Comparison of ENCODE assay signal across 25 mouse cellular contexts in genomic region chr19:6892512-6892911, GRCm38 (mm10). TPM values are rescaled to one million over a fixed set of nuclear protein-coding genes. Genes with fewer than 3 reads are reported as not detected.
DNase-seq lines count a peak whose midpoint lies in the region; ATAC-seq lines count a peak whose summit lies in the region.
"Had no signal": no experiment of that assay in that cellular context is flagged by ENCODE, and none has a peak within 500 bp of the region (broad histone marks: within the 10 kb centered on the region; RNA-seq: fewer than 3 reads in every experiment).

No protein-coding gene starts in this region.

- H3K4me3 ChIP-seq in kidney, embryonic 14.5 days (ENCODE audit: low read length), result no peak overlapping the region
- H3K4me3 ChIP-seq: embryonic facial prominence, embryonic 12.5 days; erythroblast, embryonic 14.5 days; forebrain, embryonic 12.5 days; layer of hippocampus, adult 2 months; limb, embryonic 12.5 days; midbrain, embryonic 15.5 days; neural tube, embryonic 12.5 days had no signal

- 34% methylated on average over 4 of the region's 4 CpGs for WGBS in kidney, embryonic 14.5 days

- H3K9ac ChIP-seq in kidney, embryonic 14.5 days (ENCODE audit: low read depth, low read length), result no peak overlapping the region
- H3K9ac ChIP-seq: embryonic facial prominence, embryonic 12.5 days; forebrain, embryonic 12.5 days; limb, embryonic 12.5 days; liver, postnatal 0 days; midbrain, embryonic 15.5 days; neural tube, embryonic 12.5 days had no signal

- H3K27ac ChIP-seq in kidney, embryonic 14.5 days (ENCODE audit: low read depth, low read length), result no peak overlapping the region
- H3K27ac ChIP-seq: embryonic facial prominence, embryonic 12.5 days; forebrain, embryonic 12.5 days; layer of hippocampus, adult 2 months; limb, embryonic 12.5 days; macrophage; midbrain, embryonic 15.5 days; neural tube, embryonic 12.5 days had no signal

- H3K36me3 ChIP-seq in kidney, embryonic 14.5 days (ENCODE audit: control insufficient read depth, insufficient read depth, low read length), result no peaks in the 10 kb centered on the region
- H3K36me3 ChIP-seq: embryonic facial prominence, embryonic 12.5 days; forebrain, embryonic 12.5 days; G1E; limb, embryonic 12.5 days; midbrain, embryonic 15.5 days; neural tube, embryonic 12.5 days had no signal

- H3K4me1 ChIP-seq in kidney, embryonic 14.5 days (ENCODE audit: control insufficient read depth, insufficient read depth, low read length), result no peaks in the 10 kb centered on the region
- H3K4me1 ChIP-seq: embryonic facial prominence, embryonic 12.5 days; forebrain, embryonic 12.5 days; limb, embryonic 12.5 days; midbrain, embryonic 15.5 days; neural tube, embryonic 12.5 days had no signal

- H3K9me3 ChIP-seq in kidney, embryonic 14.5 days (ENCODE audit: control insufficient read depth, low read length), result no peaks in the 10 kb centered on the region

- no peak for ATAC-seq in kidney, embryonic 14.5 days (ENCODE audit: low FRiP score, low TSS enrichment)
- ATAC-seq: hindbrain, embryonic 16.5 days; liver, postnatal 0 days; lung, postnatal 0 days; midbrain, embryonic 15.5 days had no signal

- H3K4me2 ChIP-seq in kidney, embryonic 14.5 days (replicated peaks; ENCODE audit: low read depth, low read length), result no peak overlapping the region
- H3K4me2 ChIP-seq: embryonic facial prominence, embryonic 12.5 days; forebrain, embryonic 12.5 days; limb, embryonic 12.5 days; liver, embryonic 11.5 days; midbrain, embryonic 15.5 days; neural tube, embryonic 12.5 days had no signal

- peak; percentile 44 for DNase-seq in kidney, adult 11 months
- DNase-seq in urinary bladder, postnatal 36 days (ENCODE audit: low spot score in 2 of 2), result peak; percentile 64 to 66
- DNase-seq in urinary bladder, postnatal 10 days (ENCODE audit: low spot score), result no peak
- peak; percentile 33 to 51 for DNase-seq in kidney, postnatal 36 days
- no peak for DNase-seq in thymus, postnatal 4 days
- DNase-seq in testis, postnatal 10 days (ENCODE audit: low spot score), result no peak
- DNase-seq: adrenal gland, adult 2 months; cerebellum, adult 11 months; cerebellum, adult 9-11 months; layer of hippocampus, postnatal 36 days; liver, postnatal 0 days; retina, postnatal 1 day had no signal

- H3K27me3 ChIP-seq in kidney, embryonic 14.5 days (ENCODE audit: control insufficient read depth, insufficient read depth, low read length), result no peaks in the 10 kb centered on the region
- H3K27me3 ChIP-seq: embryonic facial prominence, embryonic 12.5 days; forebrain, embryonic 12.5 days; limb, embryonic 12.5 days; midbrain, embryonic 15.5 days; neural tube, embryonic 12.5 days had no signal

RNA-seq across cellular contexts. Expression of gene Trmt112, which starts 17.0 kb away (rescaled TPM):
- polyA plus RNA-seq in kidney, embryonic 14.5 days (2014; fragmentation: Nextera tagmentation; extraction: Ambion mirVana), result 164 and 181 TPM in 2 replicates

RNA-seq across cellular contexts. Expression of gene Prdx5, which starts 17.4 kb away (rescaled TPM):
- polyA plus RNA-seq in kidney, embryonic 14.5 days (2014; fragmentation: Nextera tagmentation; extraction: Ambion mirVana), result 177 and 235 TPM in 2 replicates

RNA-seq across cellular contexts. Expression of gene Esrra, which starts 29.1 kb away (rescaled TPM):
- polyA plus RNA-seq in kidney, embryonic 14.5 days (2014; fragmentation: Nextera tagmentation; extraction: Ambion mirVana), result 5.2 and 9.0 TPM in 2 replicates

RNA-seq across cellular contexts. Expression of gene Catsperz, which starts 32.7 kb away (rescaled TPM):
- polyA plus RNA-seq in kidney, embryonic 14.5 days (2014; fragmentation: Nextera tagmentation; extraction: Ambion mirVana), result 2.1 and 3.8 TPM in 2 replicates
- polyA plus RNA-seq: adrenal gland, adult 2 months; erythroblast, embryonic 14.5 days; G1E; macrophage had no signal

RNA-seq across cellular contexts. Expression of gene Ccdc88b, which starts 34.5 kb away (rescaled TPM):
- polyA plus RNA-seq in kidney, embryonic 14.5 days (2014; fragmentation: Nextera tagmentation; extraction: Ambion mirVana), result 0.30 and 0.51 TPM in 2 replicates

Comparison
In these comparisons a context has a peak if more than half of its experiments do, and no peak if none do; other contexts are left out.
1. DNase-seq: peak in kidney, adult 11 months (single experiment), urinary bladder, postnatal 36 days (2 of 2) and kidney, postnatal 36 days (2 of 2); none in urinary bladder, postnatal 10 days (single experiment), thymus, postnatal 4 days (single experiment) and testis, postnatal 10 days (single experiment).